Mouse (Mus musculus) spleen, postnatal 36 days (tissue): Measurements from ENCODE around the gene Olfr266.

Experiments used
- DNase-seq, 2 experiments: peaks; one replicate each; pipeline ENCODE4 v3.0.0; 2022; ENCODE audit warnings: low spot score in 2 of 2, mixed read lengths in 1 of 2

The Olfr266 gene

GRCm38 (mm10) chr3:106826187-106826586, at the start of gene Olfr266:
Gene Olfr266 (minus strand): TSS chr3:106826287.
- DNase-seq: no peak

DNA sequence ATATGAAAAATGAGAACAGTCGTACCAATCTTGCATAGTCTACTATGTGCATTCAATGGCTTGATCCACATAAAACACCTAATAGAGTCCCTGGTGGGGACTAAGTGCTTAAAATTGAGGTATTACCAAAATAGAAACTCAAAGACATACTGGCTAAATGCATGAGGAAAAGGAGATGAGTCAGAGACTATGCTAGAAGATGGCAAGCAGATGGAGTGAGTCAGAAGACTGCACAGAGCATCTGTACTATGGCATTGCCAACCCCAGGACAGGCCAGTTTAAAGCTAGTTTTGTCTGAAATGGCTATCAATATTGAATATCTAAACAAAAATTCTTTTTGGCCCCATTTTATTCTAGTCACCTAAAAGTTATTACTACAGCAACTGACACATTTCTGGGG, 49.5 kb upstream of the Olfr266 start:
- no peak for DNase-seq

DNA sequence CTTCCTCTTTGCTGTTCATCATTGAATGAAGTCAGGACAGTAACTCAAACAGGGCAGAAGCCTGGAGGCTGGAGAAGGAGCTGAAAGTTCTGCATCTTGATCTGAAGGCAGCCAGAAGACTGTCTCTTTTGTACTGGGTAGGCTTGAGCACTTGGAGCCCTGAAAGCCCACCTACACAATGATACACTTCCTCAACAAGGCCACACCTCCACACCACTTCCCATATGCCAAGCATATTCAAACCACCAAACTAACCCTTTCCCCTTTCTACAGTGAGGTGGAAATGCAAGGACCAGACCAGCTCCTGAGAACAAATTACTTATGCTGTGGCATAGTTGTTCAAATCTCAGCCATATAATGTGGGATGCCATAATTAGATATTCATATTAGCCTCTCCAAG, 46.8 kb upstream of the Olfr266 start:
- DNase-seq: peak; percentile 25 to 36

GRCm38 (mm10) chr3:106832107-106832506, 6.0 kb upstream of the Olfr266 start:
- DNase-seq: peak; percentile 23 to 43

DNA sequence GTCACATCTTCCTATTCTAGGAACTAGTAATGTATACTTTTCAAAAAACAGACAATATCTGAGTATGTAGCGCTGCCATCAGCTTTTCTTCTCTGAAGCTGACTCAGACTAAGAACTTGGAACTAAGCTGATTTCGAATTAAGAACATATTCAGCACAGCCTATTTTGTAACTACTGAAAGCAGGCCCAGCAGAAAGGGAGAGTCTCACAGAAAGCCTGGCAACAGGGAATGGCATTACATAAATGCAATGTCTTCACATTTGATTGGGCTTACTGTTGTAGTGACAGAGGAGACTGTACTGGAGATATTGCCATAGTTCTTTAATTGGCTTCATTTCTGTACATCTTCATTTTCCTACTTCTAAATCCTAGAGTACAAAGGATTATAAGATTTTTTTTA, 8.4 kb downstream of the Olfr266 start:
- no peak for DNase-seq

GRCm38 (mm10) chr3:106808972-106809695, 17.0 kb downstream of the Olfr266 start:
- DNase-seq: peak; percentile 13 to 35

DNA sequence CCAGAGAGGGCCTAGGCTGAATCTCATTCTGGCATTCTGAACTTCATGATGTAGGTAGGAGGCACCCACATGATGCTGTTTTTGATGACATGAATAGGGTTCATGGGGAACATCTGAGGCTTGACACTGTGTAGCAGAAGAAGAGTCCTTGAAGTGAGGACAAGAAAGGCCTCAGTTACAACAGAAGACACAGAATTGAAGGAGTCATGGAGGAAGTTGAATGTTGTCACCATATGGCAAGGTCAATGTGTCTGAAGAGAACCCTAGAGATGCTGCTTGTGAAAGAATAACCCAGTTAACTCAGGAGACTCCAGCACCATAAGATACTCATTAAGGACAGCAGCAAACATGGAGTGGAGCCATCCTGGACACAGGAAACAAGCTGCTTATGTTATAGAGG, 28.0 kb downstream of the Olfr266 start:
- DNase-seq: no peak

- peak; percentile 81 to 85 for DNase-seq
Observed at GRCm38 (mm10) chr3:106789930-106790329, 36.2 kb downstream of the Olfr266 start, which contains the start of gene Cd53. Gene Cd53 (minus strand): TSS chr3:106790149.

GRCm38 (mm10) chr3:106788440-106788887, 37.6 kb downstream of the Olfr266 start:
- DNase-seq: peak; percentile 61 to 69

- peak; percentile 47 to 64 for DNase-seq
Observed at GRCm38 (mm10) chr3:106787972-106788371, 38.1 kb downstream of the Olfr266 start.

DNA sequence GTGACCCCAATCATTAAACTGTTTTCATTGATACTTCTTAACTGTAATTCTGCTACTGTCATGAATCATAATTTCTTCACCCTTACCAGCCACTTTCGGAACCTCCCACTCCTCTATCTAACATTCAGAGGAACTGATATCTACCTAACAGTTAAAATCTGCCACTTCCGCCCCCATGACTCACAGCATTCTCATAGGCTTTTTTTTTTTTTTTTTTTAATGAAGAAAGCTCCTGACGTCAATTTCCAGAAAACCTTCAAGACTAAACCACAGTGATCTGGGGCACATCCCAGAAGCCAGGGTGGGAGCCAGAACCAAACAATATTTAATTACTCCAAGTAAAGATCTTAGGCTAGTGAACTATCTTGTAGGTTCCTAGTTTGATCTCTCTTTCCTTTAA, 41.0 kb downstream of the Olfr266 start:
- DNase-seq: peak; percentile 50 to 65

GRCm38 (mm10) chr3:106771834-106772233, 54.3 kb downstream of the Olfr266 start:
- DNase-seq: no peak
